Mouse (Mus musculus): ENCODE measurements around the gene Igf2r. TPM values are rescaled to one million over a fixed set of nuclear protein-coding genes. Genes with fewer than 3 reads are reported as not detected.
A peak's percentile ranks its signal among the peaks of the same experiment; 100 is the strongest.

The Igf2r gene
- polyA plus RNA-seq, 1 experiment from 2014 or later = 9.6 TPM

- H3K4me1 ChIP-seq (ENCODE audit: control insufficient read depth, insufficient read depth, low read length) = peaks cover 30% of the 10 kb centered on the region
- no peak for ATAC-seq
- H3K4me2 ChIP-seq (ENCODE audit: low read length) = peak overlapping the region; percentile 15; the same call in 1 of the 2 replicates
- no peaks in the 10 kb centered on the region for H3K36me3 ChIP-seq (ENCODE audit: control insufficient read depth, insufficient read depth, low read length)
- H3K9me3 ChIP-seq (replicated peaks; ENCODE audit: control insufficient read depth, low read length, poor library complexity, severe bottlenecking) = no peaks in the 10 kb centered on the region
- H3K27me3 ChIP-seq (ENCODE audit: control insufficient read depth, insufficient read depth, low read depth, low read length) = no peaks in the 10 kb centered on the region
- no peak overlapping the region for H3K9ac ChIP-seq (ENCODE audit: low read depth, low read length)
- H3K4me3 ChIP-seq (ENCODE audit: low read depth, low read length) = no peak overlapping the region
- H3K27ac ChIP-seq (ENCODE audit: low read length) = no peak overlapping the region
- 93% methylated on average over 6 of the region's 6 CpGs for WGBS
Observed at GRCm38 (mm10) chr17:12767294-12767852, 2.1 kb downstream of the Igf2r start.

- H3K9me3 ChIP-seq (replicated peaks; ENCODE audit: control insufficient read depth, low read length, poor library complexity, severe bottlenecking) = no peaks in the 10 kb centered on the region
- H3K36me3 ChIP-seq (ENCODE audit: control insufficient read depth, insufficient read depth, low read length) = no peaks in the 10 kb centered on the region
- H3K4me3 ChIP-seq (ENCODE audit: low read depth, low read length) = no peak overlapping the region
- H3K4me1 ChIP-seq (ENCODE audit: control insufficient read depth, insufficient read depth, low read length) = peaks cover 21% of the 10 kb centered on the region
- H3K9ac ChIP-seq (ENCODE audit: low read depth, low read length) = no peak overlapping the region
- ATAC-seq = no peak
- WGBS = 94% methylated on average over 2 of the region's 2 CpGs
- H3K27me3 ChIP-seq (ENCODE audit: control insufficient read depth, insufficient read depth, low read depth, low read length) = no peaks in the 10 kb centered on the region
- no peak overlapping the region for H3K27ac ChIP-seq (ENCODE audit: low read length)
- no peak overlapping the region for H3K4me2 ChIP-seq (ENCODE audit: low read length)
Observed at GRCm38 (mm10) chr17:12763412-12763811, 6.1 kb downstream of the Igf2r start.

GRCm38 (mm10) chr17:12760355-12761146, 8.9 kb downstream of the Igf2r start:
- no peaks in the 10 kb centered on the region for H3K36me3 ChIP-seq (ENCODE audit: control insufficient read depth, insufficient read depth, low read length)
- H3K9ac ChIP-seq (ENCODE audit: low read depth, low read length) = no peak overlapping the region
- no peak for ATAC-seq
- 74% methylated on average over 10 of the region's 10 CpGs for WGBS
- H3K4me3 ChIP-seq (ENCODE audit: low read depth, low read length) = no peak overlapping the region
- H3K9me3 ChIP-seq (replicated peaks; ENCODE audit: control insufficient read depth, low read length, poor library complexity, severe bottlenecking) = no peaks in the 10 kb centered on the region
- H3K4me2 ChIP-seq (ENCODE audit: low read length) = no peak overlapping the region
- H3K4me1 ChIP-seq (ENCODE audit: control insufficient read depth, insufficient read depth, low read length) = no peaks in the 10 kb centered on the region
- no peak overlapping the region for H3K27ac ChIP-seq (ENCODE audit: low read length)
- H3K27me3 ChIP-seq (ENCODE audit: control insufficient read depth, insufficient read depth, low read depth, low read length) = no peaks in the 10 kb centered on the region

GRCm38 (mm10) chr17:12759646-12760074, 9.8 kb downstream of the Igf2r start:
- H3K4me3 ChIP-seq (ENCODE audit: low read depth, low read length) = no peak overlapping the region
- WGBS = 66% methylated on average over 8 of the region's 8 CpGs
- no peak overlapping the region for H3K9ac ChIP-seq (ENCODE audit: low read depth, low read length)
- H3K9me3 ChIP-seq (replicated peaks; ENCODE audit: control insufficient read depth, low read length, poor library complexity, severe bottlenecking) = no peaks in the 10 kb centered on the region
- no peak overlapping the region for H3K27ac ChIP-seq (ENCODE audit: low read length)
- H3K36me3 ChIP-seq (ENCODE audit: control insufficient read depth, insufficient read depth, low read length) = no peaks in the 10 kb centered on the region
- H3K4me1 ChIP-seq (ENCODE audit: control insufficient read depth, insufficient read depth, low read length) = no peaks in the 10 kb centered on the region
- H3K27me3 ChIP-seq (ENCODE audit: control insufficient read depth, insufficient read depth, low read depth, low read length) = no peaks in the 10 kb centered on the region
- ATAC-seq = no peak
- H3K4me2 ChIP-seq (ENCODE audit: low read length) = no peak overlapping the region

- Histone ChIP-seq H3K27ac (ENCODE audit: low read length) (no peak overlapping the region), H3K36me3 (ENCODE audit: control insufficient read depth, insufficient read depth, low read length) (no peaks in the 10 kb centered on the region), H3K4me1 (ENCODE audit: control insufficient read depth, insufficient read depth, low read length) (no peaks in the 10 kb centered on the region), H3K4me3 (ENCODE audit: low read depth, low read length) (no peak overlapping the region), H3K9me3 (replicated peaks; ENCODE audit: control insufficient read depth, low read length, poor library complexity, severe bottlenecking) (no peaks in the 10 kb centered on the region), H3K9ac (ENCODE audit: low read depth, low read length) (no peak overlapping the region), H3K27me3 (ENCODE audit: control insufficient read depth, insufficient read depth, low read depth, low read length) (no peaks in the 10 kb centered on the region), H3K4me2 (ENCODE audit: low read length) (no peak overlapping the region)
- 85% methylated on average over 12 of the region's 12 CpGs for WGBS
- no peak for ATAC-seq
Observed at GRCm38 (mm10) chr17:12758701-12759455, 10.6 kb downstream of the Igf2r start.

- Histone ChIP-seq H3K4me2 (ENCODE audit: low read length) (no peak overlapping the region), H3K27me3 (ENCODE audit: control insufficient read depth, insufficient read depth, low read depth, low read length) (no peaks in the 10 kb centered on the region), H3K27ac (ENCODE audit: low read length) (no peak overlapping the region), H3K4me1 (ENCODE audit: control insufficient read depth, insufficient read depth, low read length) (no peaks in the 10 kb centered on the region), H3K9me3 (replicated peaks; ENCODE audit: control insufficient read depth, low read length, poor library complexity, severe bottlenecking) (no peaks in the 10 kb centered on the region), H3K9ac (ENCODE audit: low read depth, low read length) (no peak overlapping the region), H3K36me3 (ENCODE audit: control insufficient read depth, insufficient read depth, low read length) (no peaks in the 10 kb centered on the region), H3K4me3 (ENCODE audit: low read depth, low read length) (no peak overlapping the region)
- WGBS = 69% methylated on average over 5 of the region's 5 CpGs
- ATAC-seq = no peak
Observed at GRCm38 (mm10) chr17:12757990-12758389, 11.5 kb downstream of the Igf2r start.

- no peak overlapping the region for H3K4me2 ChIP-seq (ENCODE audit: low read length)
- no peaks in the 10 kb centered on the region for H3K27me3 ChIP-seq (ENCODE audit: control insufficient read depth, insufficient read depth, low read depth, low read length)
- ATAC-seq = no peak
- no peaks in the 10 kb centered on the region for H3K9me3 ChIP-seq (replicated peaks; ENCODE audit: control insufficient read depth, low read length, poor library complexity, severe bottlenecking)
- no peak overlapping the region for H3K4me3 ChIP-seq (ENCODE audit: low read depth, low read length)
- no peaks in the 10 kb centered on the region for H3K36me3 ChIP-seq (ENCODE audit: control insufficient read depth, insufficient read depth, low read length)
- H3K9ac ChIP-seq (ENCODE audit: low read depth, low read length) = no peak overlapping the region
- H3K4me1 ChIP-seq (ENCODE audit: control insufficient read depth, insufficient read depth, low read length) = no peaks in the 10 kb centered on the region
- 89% methylated on average over 6 of the region's 6 CpGs for WGBS
- H3K27ac ChIP-seq (ENCODE audit: low read length) = no peak overlapping the region
Observed at GRCm38 (mm10) chr17:12757161-12757560, 12.3 kb downstream of the Igf2r start.

- no peak overlapping the region for H3K4me2 ChIP-seq (ENCODE audit: low read length)
- H3K27me3 ChIP-seq (ENCODE audit: control insufficient read depth, insufficient read depth, low read depth, low read length) = no peaks in the 10 kb centered on the region
- H3K4me3 ChIP-seq (ENCODE audit: low read depth, low read length) = no peak overlapping the region
- 89% methylated on average over 4 of the region's 4 CpGs for WGBS
- H3K4me1 ChIP-seq (ENCODE audit: control insufficient read depth, insufficient read depth, low read length) = no peaks in the 10 kb centered on the region; the same call in 1 of the 2 replicates
- H3K27ac ChIP-seq (ENCODE audit: low read length) = no peak overlapping the region
- no peaks in the 10 kb centered on the region for H3K9me3 ChIP-seq (replicated peaks; ENCODE audit: control insufficient read depth, low read length, poor library complexity, severe bottlenecking)
- ATAC-seq = no peak
- H3K9ac ChIP-seq (ENCODE audit: low read depth, low read length) = no peak overlapping the region
- H3K36me3 ChIP-seq (ENCODE audit: control insufficient read depth, insufficient read depth, low read length) = no peaks in the 10 kb centered on the region
Observed at GRCm38 (mm10) chr17:12755951-12756350, 13.5 kb downstream of the Igf2r start.

- WGBS = 83% methylated on average over 4 of the region's 4 CpGs
- ATAC-seq = no peak
- Histone ChIP-seq H3K4me3 (ENCODE audit: low read depth, low read length) (no peak overlapping the region), H3K27ac (ENCODE audit: low read length) (no peak overlapping the region), H3K27me3 (ENCODE audit: control insufficient read depth, insufficient read depth, low read depth, low read length) (no peaks in the 10 kb centered on the region), H3K4me1 (ENCODE audit: control insufficient read depth, insufficient read depth, low read length) (no peaks in the 10 kb centered on the region; the same call in 1 of the 2 replicates), H3K4me2 (ENCODE audit: low read length) (no peak overlapping the region), H3K36me3 (ENCODE audit: control insufficient read depth, insufficient read depth, low read length) (no peaks in the 10 kb centered on the region), H3K9me3 (replicated peaks; ENCODE audit: control insufficient read depth, low read length, poor library complexity, severe bottlenecking) (no peaks in the 10 kb centered on the region), H3K9ac (ENCODE audit: low read depth, low read length) (no peak overlapping the region)
Observed at GRCm38 (mm10) chr17:12755146-12755545, 14.3 kb downstream of the Igf2r start.

All from midbrain, embryonic 16.5 days (tissue).